Mouse (Mus musculus) C2C12 (cell line): ENCODE data around the gene Hint3.

Experiments used
- CTCF ChIP-seq: IDR thresholded peaks from one replicate; pipeline ENCODE4 v1.5.1; 2011; ENCODE audit not compliant: control insufficient read depth, insufficient read depth, insufficient read length
- MAX ChIP-seq: IDR thresholded peaks from one replicate; pipeline ENCODE4 v1.6.1; 2011; ENCODE audit warnings: mild to moderate bottlenecking, control low read depth

DNA sequence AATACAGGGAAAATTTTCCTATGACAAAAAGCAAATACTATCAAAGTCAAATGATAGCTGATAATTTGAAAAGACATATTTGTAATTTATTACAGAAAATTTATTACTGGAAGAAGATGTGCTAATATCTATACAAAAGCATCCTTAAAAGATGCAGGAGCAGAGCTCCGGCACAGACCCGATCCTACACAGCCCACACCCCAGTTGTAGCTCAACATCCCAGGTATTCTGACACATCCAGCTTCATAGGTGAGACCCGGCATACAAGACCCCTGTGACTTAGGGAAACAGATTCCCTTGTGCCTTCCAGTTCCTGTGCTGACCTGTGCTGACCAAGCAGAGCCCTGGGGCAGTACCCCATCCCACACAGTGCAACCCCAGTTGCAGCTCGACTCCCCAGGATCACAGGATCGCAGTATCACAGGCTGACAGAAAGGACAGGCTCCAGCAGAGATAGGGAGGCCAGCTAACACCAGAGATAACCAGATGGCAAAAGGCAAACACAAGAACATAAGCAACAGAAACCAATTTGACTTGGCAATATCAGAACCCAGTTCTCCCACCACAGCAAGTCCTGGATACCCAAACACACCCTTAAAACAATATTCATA is 51.7 kb downstream of the Hint3 start:
- TF ChIP-seq CTCF (no peak), MAX (no peak)
